Mouse (Mus musculus) G1E (cell line): ENCODE measurements around the gene Ptprr.

Experiments
- CTCF ChIP-seq: IDR thresholded peaks from 2 replicates; pipeline ENCODE4 v1.5.1; 2012; ENCODE audit warnings: low read depth, low read length, inconsistent platforms, mixed read lengths
- GATA1 ChIP-seq: IDR thresholded peaks from 2 replicates; pipeline ENCODE4 v1.6.1; 2012; ENCODE audit warnings: borderline replicate concordance, low read length, inconsistent platforms, mixed read lengths
- TAL1 ChIP-seq: conservative IDR thresholded peaks from 2 replicates; pipeline ENCODE4 v1.6.1; 2012; ENCODE audit warnings: low read depth, low read length, inconsistent platforms, mixed read lengths

- TF ChIP-seq CTCF (no peak), GATA1 (no peak), TAL1 (no peak)
Observed at GRCm38 (mm10) chr10:116038150-116038549, 20.1 kb downstream of the Ptprr start.
